Mouse (Mus musculus) embryonic facial prominence, embryonic 10.5 days (tissue): ENCODE measurements around the gene Tead4. TPM values are rescaled to one million over a fixed set of nuclear protein-coding genes. Genes with fewer than 3 reads are reported as not detected.

ENCODE experiments used
- DNase-seq: peaks from one replicate; pipeline ENCODE4 v3.0.0-alpha.2; 2017; ENCODE audit warnings: low spot score
- H3K27ac ChIP-seq: fragments of 300-500 bp; sonication (generic); replicated peaks from 2 replicates; pipeline ENCODE4 v1.5.1; 2016; ENCODE audit warnings: mild to moderate bottlenecking
- H3K27me3 ChIP-seq: fragments of 300-500 bp; sonication (generic); replicated peaks from 2 replicates; pipeline ENCODE4 v1.6.1; 2016; ENCODE audit warnings: low read depth, mild to moderate bottlenecking; ENCODE audit not compliant: poor library complexity, severe bottlenecking
- H3K36me3 ChIP-seq: fragments of 300-500 bp; sonication (generic); replicated peaks from 2 replicates; pipeline ENCODE4 v1.6.1; 2016; ENCODE audit warnings: mild to moderate bottlenecking, moderate library complexity
- H3K4me1 ChIP-seq: fragments of 300-500 bp; sonication (generic); 2 replicates; pipeline ENCODE4 v1.6.1; 2016
- H3K4me3 ChIP-seq: fragments of 300-500 bp; sonication (generic); 2 replicates; pipeline ENCODE4 v1.5.1; 2016; ENCODE audit warnings: mild to moderate bottlenecking, moderate library complexity
- H3K9me3 ChIP-seq: fragments of 300-500 bp; sonication (generic); 2 replicates; pipeline ENCODE4 v1.6.1; 2016; ENCODE audit warnings: mild to moderate bottlenecking
- WGBS: fragments of 180-500 bp; shearing (Covaris S2); methylation state at CpG from one replicate; pipeline ENCODE4 v1.1.7; 2016; 5-methylcytosine and 5-hydroxymethylcytosine counted together
- polyA plus RNA-seq: library from polyadenylated mRNA; unstranded; fragments of >200 nt; fragmentation: Nextera tagmentation; extraction: Ambion mirVana; gene quantifications from 2 replicates; pipeline ENCODE4 v1.2.1, GENCODE M21; 2016

The Tead4 gene
- 2.9 and 3.2 TPM in 2 replicates for polyA plus RNA-seq

- under 1% methylated on average over 81 of the region's 81 CpGs for WGBS
- DNase-seq = peak; percentile 80
- H3K27ac ChIP-seq = peak within 1 kb of the TSS; percentile 80
- peaks cover 49% of the 10 kb centered on the region for H3K4me1 ChIP-seq
- H3K27me3 ChIP-seq = peaks cover 76% of the 10 kb centered on the region
- peak within 1 kb of the TSS; percentile 85 for H3K4me3 ChIP-seq
- no peaks in the 10 kb centered on the region for H3K36me3 ChIP-seq
- H3K9me3 ChIP-seq = peaks cover 5% of the 10 kb centered on the region; the same call in 1 of the 2 replicates
Measured at GRCm38 (mm10) chr6:128300134-128301001, at the start of gene Tead4. Gene Tead4, minus strand, starts transcription at chr6:128300823.

- H3K4me3 ChIP-seq = no peak overlapping the region
- H3K27ac ChIP-seq = peak overlapping the region; percentile 49; the same call in 1 of the 2 replicates
- no peaks in the 10 kb centered on the region for H3K9me3 ChIP-seq
- DNase-seq = no peak
- peaks cover 34% of the 10 kb centered on the region for H3K36me3 ChIP-seq
- no peaks in the 10 kb centered on the region for H3K27me3 ChIP-seq
- 34% methylated on average over 7 of the region's 7 CpGs for WGBS
- peaks cover 24% of the 10 kb centered on the region for H3K4me1 ChIP-seq
Measured at GRCm38 (mm10) chr6:128349711-128350110, 49.1 kb upstream of the Tead4 start.

GRCm38 (mm10) chr6:128346782-128347181, 46.2 kb upstream of the Tead4 start:
- Histone ChIP-seq H3K27me3 (no peaks in the 10 kb centered on the region), H3K36me3 (peaks cover 52% of the 10 kb centered on the region), H3K4me1 (peaks cover 9% of the 10 kb centered on the region), H3K9me3 (no peaks in the 10 kb centered on the region), H3K4me3 (no peak overlapping the region), H3K27ac (no peak overlapping the region)
- DNase-seq = no peak
- 92% methylated on average over 6 of the region's 6 CpGs for WGBS

GRCm38 (mm10) chr6:128345623-128346022, 45.0 kb upstream of the Tead4 start:
- DNase-seq = no peak
- peaks cover 49% of the 10 kb centered on the region for H3K36me3 ChIP-seq
- peaks cover 9% of the 10 kb centered on the region for H3K4me1 ChIP-seq
- no peaks in the 10 kb centered on the region for H3K27me3 ChIP-seq
- H3K27ac ChIP-seq = no peak overlapping the region
- WGBS = 93% methylated on average over 10 of the region's 10 CpGs
- H3K9me3 ChIP-seq = no peaks in the 10 kb centered on the region
- no peak overlapping the region for H3K4me3 ChIP-seq

- Histone ChIP-seq H3K36me3 (peaks cover 37% of the 10 kb centered on the region), H3K4me3 (no peak overlapping the region), H3K27me3 (no peaks in the 10 kb centered on the region), H3K4me1 (peaks cover 18% of the 10 kb centered on the region), H3K27ac (no peak overlapping the region), H3K9me3 (no peaks in the 10 kb centered on the region)
- 95% methylated on average over 11 of the region's 11 CpGs for WGBS
- DNase-seq = no peak
Measured at GRCm38 (mm10) chr6:128341956-128342723, 41.5 kb upstream of the Tead4 start.

- Histone ChIP-seq H3K4me3 (no peak overlapping the region), H3K36me3 (peaks cover 62% of the 10 kb centered on the region), H3K27me3 (no peaks in the 10 kb centered on the region), H3K9me3 (no peaks in the 10 kb centered on the region), H3K27ac (peak overlapping the region; percentile 20; the same call in 1 of the 2 replicates), H3K4me1 (peaks cover 26% of the 10 kb centered on the region)
- DNase-seq = peak; percentile 47
- 49% methylated on average over 5 of the region's 5 CpGs for WGBS
Measured at GRCm38 (mm10) chr6:128338876-128339275, 38.3 kb upstream of the Tead4 start.

GRCm38 (mm10) chr6:128337467-128337866, 36.8 kb upstream of the Tead4 start:
- peaks cover 26% of the 10 kb centered on the region for H3K4me1 ChIP-seq
- 85% methylated on average over 7 of the region's 7 CpGs for WGBS
- no peak for DNase-seq
- no peak overlapping the region for H3K4me3 ChIP-seq
- peak overlapping the region; percentile 54 for H3K27ac ChIP-seq
- H3K27me3 ChIP-seq = no peaks in the 10 kb centered on the region
- H3K9me3 ChIP-seq = no peaks in the 10 kb centered on the region
- H3K36me3 ChIP-seq = peaks cover 62% of the 10 kb centered on the region

- Histone ChIP-seq H3K9me3 (peaks cover 17% of the 10 kb centered on the region), H3K27me3 (no peaks in the 10 kb centered on the region), H3K4me3 (no peak overlapping the region), H3K27ac (peak overlapping the region; percentile 70), H3K36me3 (peaks cover 71% of the 10 kb centered on the region), H3K4me1 (peaks cover 24% of the 10 kb centered on the region)
- 31% methylated on average over 12 of the region's 12 CpGs for WGBS
- DNase-seq = peak; percentile 76
Measured at GRCm38 (mm10) chr6:128334397-128335124, 33.9 kb upstream of the Tead4 start.

- Histone ChIP-seq H3K27me3 (no peaks in the 10 kb centered on the region), H3K9me3 (no peaks in the 10 kb centered on the region), H3K4me1 (peaks cover 3% of the 10 kb centered on the region; the same call in 1 of the 2 replicates), H3K4me3 (no peak overlapping the region), H3K36me3 (peaks cover 28% of the 10 kb centered on the region), H3K27ac (no peak overlapping the region)
- 21% methylated on average over 4 of the region's 4 CpGs for WGBS
- peak; percentile 56 for DNase-seq
Measured at GRCm38 (mm10) chr6:128318317-128318716, 17.7 kb upstream of the Tead4 start.

GRCm38 (mm10) chr6:128315597-128315996, 15.0 kb upstream of the Tead4 start:
- no peak for DNase-seq
- Histone ChIP-seq H3K9me3 (no peaks in the 10 kb centered on the region), H3K36me3 (peaks cover under 1% of the 10 kb centered on the region; the same call in 1 of the 2 replicates), H3K27me3 (no peaks in the 10 kb centered on the region), H3K27ac (no peak overlapping the region), H3K4me3 (no peak overlapping the region), H3K4me1 (peaks cover 2% of the 10 kb centered on the region; the same call in 1 of the 2 replicates)
- 81% methylated on average over 8 of the region's 8 CpGs for WGBS

- Histone ChIP-seq H3K36me3 (no peaks in the 10 kb centered on the region), H3K4me3 (no peak overlapping the region), H3K4me1 (no peaks in the 10 kb centered on the region), H3K9me3 (no peaks in the 10 kb centered on the region), H3K27me3 (no peaks in the 10 kb centered on the region), H3K27ac (no peak overlapping the region)
- DNase-seq = no peak
- 88% methylated on average over 6 of the region's 6 CpGs for WGBS
Measured at GRCm38 (mm10) chr6:128314796-128315195, 14.2 kb upstream of the Tead4 start.

GRCm38 (mm10) chr6:128308311-128308710, 7.7 kb upstream of the Tead4 start:
- Histone ChIP-seq H3K9me3 (no peaks in the 10 kb centered on the region), H3K4me3 (no peak overlapping the region), H3K27ac (no peak overlapping the region), H3K4me1 (no peaks in the 10 kb centered on the region), H3K27me3 (peaks cover 9% of the 10 kb centered on the region), H3K36me3 (no peaks in the 10 kb centered on the region)
- 27% methylated on average over 4 of the region's 4 CpGs for WGBS
- peak; percentile 88 for DNase-seq
